Mouse (Mus musculus) G1E-ER4 (cell line): ENCODE data around the gene Snrpe. TPM values are rescaled to one million over a fixed set of nuclear protein-coding genes. Genes with fewer than 3 reads are reported as not detected.

Experiments
- GATA1 ChIP-seq: IDR thresholded peaks from one replicate; pipeline ENCODE4 v1.8.0; 2012; ENCODE audit warnings: low read length, inconsistent platforms
- polyA plus RNA-seq: library from polyadenylated mRNA; stranded (reverse); fragments of >175 nt; gene quantifications from 2 replicates; pipeline ENCODE4 v1.2.3, GENCODE M21; 2012

Gene Snrpe
- polyA plus RNA-seq, 1 experiment, result 41.5 TPM

DNA sequence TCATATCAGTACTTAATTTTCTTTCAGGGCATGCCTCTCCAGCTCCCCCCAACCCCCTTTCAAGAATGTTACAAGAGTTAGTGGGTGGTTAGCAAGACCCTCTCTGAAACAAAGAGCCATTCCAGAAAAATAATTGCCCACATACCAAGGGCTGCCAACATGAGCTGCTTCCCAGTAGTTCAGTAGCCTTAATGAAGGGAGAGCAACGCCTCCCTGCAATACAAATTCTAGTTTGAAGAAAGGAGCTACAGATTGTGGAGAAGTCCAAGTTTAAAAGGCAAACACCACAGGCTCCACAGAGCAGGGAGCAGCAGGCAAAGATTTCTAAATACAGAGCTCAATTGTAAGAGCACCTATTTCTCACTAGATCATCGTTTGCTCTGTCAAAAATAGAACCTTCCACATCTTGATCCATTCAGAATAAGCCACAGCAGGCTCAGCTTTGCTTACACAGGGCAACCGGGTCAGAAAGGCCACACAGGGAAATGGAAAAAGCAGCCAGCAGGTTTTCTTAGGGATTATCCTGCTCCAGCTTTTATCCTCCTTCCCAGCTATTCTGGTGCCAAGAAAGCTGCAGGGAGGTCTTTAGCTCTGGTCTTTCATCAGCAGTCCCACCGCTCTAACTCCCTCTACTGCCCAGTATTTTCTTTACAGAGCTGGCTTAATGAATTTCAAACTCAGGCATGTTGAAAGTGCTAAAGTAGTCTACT lies 13.6 kb downstream of the Snrpe start:
- no peak for TF ChIP-seq GATA1

GRCm38 (mm10) chr1:133585995-133586537 lies 24.0 kb downstream of the Snrpe start:
- no peak for TF ChIP-seq GATA1

- TF ChIP-seq GATA1, result no peak
Observed at GRCm38 (mm10) chr1:133571293-133571692, 38.8 kb downstream of the Snrpe start.

Other genes with a start within 250 kb of the Snrpe start
- not detected in 2 replicates for gene Etnk2, start 246.7 kb downstream of the Snrpe start, polyA plus RNA-seq
- gene Sox13, start 185.9 kb downstream of the Snrpe start, polyA plus RNA-seq, result 0.02 and 0.08 TPM in 2 replicates
- gene Zbed6, start 50.6 kb upstream of the Snrpe start, polyA plus RNA-seq, result not detected in 2 replicates
- 5.6 and 6.4 TPM in 2 replicates for gene Gm38394, start 51.0 kb upstream of the Snrpe start, polyA plus RNA-seq
- gene Lax1, start 79.8 kb upstream of the Snrpe start, polyA plus RNA-seq, result not detected in 2 replicates
- 45.4 and 53.5 TPM in 2 replicates for gene Atp2b4, start 190.8 kb upstream of the Snrpe start, polyA plus RNA-seq